Mouse (Mus musculus): ENCODE results near the gene Bnip2.
A peak's percentile ranks its signal among the peaks of the same experiment; 100 is the strongest.
"Not testable (repeated sequence)": the region's sequence is repeated elsewhere in the genome, so short reads cannot be mapped to it uniquely, and the experiment has no call there.

Gene Bnip2

DNA sequence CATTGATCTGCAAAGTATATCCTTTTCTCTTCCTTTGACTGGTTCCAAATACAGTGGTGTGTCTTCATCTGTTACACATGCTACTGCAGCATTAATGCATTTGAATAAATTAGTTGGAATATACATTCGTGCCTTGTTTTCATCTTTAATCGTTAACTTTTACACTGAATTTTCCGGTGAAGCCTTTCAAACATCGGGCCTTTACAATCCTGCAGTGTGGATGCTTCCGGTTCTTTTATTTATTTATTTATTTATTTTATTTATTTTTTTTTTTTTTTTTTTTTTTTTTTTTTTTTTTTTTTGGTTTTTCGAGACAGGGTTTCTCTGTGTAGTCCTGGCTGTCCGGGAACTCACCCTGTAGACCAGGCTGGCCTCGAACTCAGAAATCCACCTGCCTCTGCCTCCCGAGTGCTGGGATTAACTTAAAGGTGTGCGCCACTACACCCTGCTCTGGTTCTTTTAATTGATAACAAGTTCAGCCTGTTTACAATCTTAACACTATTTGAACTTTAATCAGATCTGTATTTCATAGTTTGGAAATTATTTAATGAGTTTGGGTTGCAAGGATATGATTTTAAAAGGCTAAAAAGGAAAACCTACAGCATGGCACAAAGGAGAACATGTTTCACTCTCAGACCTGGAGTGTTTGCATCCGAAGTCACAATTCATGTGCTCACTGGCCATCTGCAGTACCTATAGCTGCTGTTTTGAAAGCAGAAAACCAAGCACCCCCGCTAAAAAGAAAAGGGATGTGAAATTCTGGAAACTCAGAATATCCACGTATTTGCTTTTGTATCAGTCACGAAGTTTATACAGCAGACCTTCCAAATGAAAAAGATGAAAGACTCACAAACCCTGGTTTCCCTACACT, 22.5 kb downstream of the Bnip2 start:
- no peak for DNase-seq

DNA sequence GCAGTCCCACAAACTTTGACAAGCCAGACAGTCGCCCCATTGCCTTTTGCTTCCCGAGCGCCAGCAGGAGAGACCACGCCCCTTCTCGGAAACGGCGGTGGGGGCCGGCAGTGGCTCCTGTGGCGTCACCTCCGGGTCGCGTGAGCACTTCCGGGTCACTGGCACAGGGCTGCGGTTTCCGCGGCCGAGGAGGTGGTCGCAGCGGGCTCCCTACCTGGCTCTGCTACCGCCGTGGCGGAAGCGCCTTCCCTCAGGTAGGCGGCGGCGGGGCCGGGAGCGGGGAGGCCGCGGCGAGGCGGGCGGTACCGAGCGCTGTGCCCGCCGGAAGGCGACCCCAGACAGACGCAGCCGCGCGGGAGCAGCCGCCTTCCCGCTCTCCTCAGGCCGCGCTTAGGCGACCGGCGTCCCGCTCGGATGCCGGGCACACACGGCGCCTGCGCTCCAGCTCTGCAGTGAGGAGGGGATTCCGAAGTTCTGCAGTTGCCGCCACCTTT, 23.2 kb downstream of the Bnip2 start, which contains the start of gene Gtf2a2:
TSS of gene Gtf2a2 (plus strand) at position 143 of the 494 bp plus-strand sequence.
- DNase-seq: peak; percentile 94 to 98

DNA sequence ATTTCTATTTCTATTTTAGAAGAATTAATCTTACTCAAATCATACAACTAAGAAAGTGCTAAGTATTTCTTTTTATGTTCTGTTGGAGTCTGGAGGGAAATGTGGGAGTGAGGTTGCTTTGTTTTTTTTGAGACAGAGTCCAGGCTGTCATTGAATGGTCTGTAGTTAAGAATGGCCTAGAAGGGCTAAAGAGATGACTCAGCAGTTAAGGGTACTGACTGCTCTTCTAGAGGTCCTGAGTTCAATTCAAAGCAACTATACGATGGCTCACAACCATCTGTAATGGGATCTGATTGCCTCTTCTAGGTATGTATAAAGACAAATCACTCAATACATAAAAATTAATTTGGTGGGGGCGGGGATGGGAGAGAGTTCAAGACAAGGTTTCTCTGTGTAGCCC, 26.4 kb downstream of the Bnip2 start:
- DNase-seq: no peak

DNA sequence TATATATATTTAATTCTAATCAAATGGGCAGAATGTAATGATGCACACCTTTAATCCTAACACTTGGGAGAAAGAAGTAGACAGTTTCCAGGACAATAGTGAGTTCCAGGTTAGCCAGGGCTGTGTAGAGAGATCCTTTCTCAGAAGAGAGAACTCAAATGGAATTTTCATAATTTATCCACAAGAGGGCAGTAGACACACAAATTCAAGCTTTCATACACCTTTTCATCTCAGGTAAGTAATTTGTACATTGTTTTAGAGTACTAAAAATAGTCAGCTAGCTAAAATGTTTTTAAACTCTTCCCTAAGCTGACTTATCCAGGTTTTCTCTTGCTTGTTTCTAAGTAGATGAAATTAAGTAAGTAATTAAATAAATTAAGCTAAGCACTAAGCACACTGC, 29.6 kb downstream of the Bnip2 start:
- no peak for DNase-seq

DNA sequence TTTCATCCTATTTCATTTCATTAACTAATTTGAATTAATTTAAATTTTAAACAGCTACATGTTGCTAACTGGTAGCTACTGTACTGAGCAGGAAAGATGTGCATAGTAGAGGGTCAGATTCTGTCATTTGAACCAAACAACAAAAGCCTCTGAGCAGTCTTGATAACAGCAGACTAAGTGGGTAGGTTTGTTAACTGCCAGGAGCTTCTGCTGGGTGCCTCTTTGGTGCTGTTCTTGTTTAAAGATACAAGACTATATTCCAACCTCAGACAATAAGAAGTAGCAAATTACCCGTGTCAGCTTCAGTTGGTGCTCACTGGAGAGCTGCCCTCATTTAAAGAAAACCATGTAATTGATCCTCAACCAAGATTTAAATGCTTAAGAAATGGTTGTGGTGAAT, 32.3 kb downstream of the Bnip2 start:
- no peak for DNase-seq

DNA sequence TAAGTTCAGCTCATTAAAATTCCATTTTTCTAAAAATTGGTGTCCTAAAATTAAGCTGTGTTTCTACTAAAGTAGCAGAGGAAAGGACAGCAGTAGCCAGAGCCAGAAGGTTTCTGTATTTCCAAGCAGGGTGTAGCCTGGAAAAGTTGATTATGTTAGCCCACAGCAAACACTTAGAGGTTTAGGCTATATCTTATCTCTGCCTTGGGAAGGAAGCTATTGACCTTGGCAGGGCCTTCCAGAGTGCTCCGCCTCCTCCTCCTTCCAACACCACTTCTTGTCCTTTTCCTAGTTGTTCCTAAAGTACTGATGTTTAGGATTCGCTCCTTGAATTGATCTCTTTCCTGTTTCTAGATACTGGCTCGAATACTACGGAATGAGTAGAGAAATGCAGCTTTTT, 32.8 kb downstream of the Bnip2 start:
- no peak for DNase-seq

DNA sequence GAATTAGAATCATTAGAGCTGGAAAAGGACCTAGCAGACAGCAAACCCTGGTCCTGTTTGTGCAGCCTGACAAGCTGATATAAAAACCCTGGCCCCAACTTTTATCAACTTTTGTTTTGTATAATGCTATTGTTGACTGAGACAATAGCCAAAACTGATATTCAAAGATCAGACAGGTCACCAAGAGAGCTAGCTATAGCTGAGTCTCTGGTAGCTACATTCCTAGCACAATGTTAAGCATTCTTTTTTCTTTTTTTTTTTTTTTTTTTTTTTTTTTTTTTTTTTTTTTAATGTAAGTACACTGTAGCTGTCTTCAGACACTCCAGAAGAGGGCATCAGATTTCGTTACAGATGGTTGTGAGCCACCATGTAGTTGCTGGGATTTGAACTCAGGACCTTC, 34.3 kb downstream of the Bnip2 start:
- DNase-seq: not testable (repeated sequence)

DNA sequence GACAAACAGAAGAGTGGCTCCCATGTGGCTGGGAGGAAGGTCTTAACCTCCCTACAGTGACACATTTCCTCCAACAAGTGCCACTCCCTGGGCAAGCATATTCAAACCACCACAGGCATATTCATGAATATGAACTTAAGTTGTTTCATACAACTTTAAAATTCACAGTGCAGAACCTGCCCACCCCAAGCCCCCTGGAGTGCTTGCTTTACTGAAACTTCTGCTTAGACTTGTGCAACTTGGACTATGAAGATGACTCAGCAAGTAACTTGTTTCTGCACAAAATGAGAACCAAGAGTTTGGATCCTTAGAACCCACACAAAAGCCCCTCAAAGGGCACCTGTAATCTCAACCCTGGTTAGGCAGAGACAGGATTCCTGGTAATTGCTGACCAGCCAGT, 35.4 kb downstream of the Bnip2 start:
- no peak for DNase-seq

DNA sequence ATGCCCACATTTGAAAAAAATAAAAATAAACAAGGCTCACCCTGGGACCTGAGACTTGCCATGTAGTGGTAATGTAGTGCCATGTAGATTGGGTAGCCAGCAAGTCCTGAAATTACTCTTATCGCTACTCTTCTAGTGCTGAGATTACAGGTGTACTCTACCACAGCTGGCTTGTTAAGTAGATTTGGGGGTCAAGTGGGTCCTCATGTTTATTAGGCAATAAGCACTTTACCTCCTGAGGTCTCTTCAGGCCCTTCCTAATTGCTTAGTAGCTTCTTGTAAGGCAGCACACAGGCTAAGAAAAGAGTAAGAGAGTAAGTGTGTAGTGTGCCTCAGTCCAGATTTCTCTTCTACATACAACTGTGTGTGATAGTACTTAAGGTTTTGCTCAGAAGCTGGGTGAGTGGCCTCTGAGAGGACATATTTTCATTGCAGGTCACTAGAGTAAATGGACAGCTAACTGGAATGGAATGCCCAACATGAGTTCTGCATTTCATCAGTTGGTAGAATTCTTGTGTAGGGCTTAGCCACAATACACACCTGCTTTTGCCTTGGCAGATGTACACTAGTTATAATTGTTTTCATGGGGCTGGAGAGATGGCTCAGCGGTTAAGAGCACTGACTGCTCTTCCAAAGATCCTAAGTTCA, 36.2 kb downstream of the Bnip2 start:
- DNase-seq: no peak

DNA sequence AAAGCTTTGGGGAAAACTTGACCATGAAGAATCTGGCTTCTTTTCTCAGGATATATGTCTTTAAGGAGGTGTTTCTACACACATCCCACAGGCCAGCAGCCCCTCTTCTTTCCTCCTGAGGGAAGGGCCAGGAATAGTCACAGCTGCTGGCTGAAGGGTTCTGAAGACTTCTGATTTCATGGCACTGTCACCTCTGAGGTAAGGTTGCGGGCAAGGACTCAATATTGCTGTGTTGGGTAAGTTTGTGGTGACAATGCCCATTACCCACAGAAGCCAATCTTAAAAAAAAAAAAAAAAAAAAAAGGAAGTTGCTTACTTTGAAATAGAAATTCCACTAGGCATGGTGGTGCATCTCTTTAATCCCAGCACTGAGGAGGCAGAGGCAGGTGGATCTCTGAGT, 42.9 kb downstream of the Bnip2 start:
- no peak for DNase-seq

DNA sequence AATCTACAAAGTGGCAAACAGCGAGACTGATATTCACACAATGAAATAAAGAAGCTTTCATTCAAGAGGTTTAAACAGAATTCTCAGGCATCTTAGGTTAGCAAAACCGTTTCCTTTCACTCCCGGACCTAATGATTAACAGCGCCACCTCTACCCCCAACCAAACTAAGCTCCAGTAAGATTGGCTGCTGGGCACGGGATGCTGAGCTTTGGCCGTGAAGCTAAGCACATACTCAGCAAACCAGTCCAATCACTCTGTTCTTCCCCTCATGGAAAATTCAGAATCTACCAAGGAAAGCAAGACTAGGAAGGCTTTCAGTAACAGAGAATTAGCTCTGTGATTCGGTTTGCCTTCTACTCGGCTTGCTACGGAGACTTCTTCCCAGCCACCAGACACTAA, 43.8 kb downstream of the Bnip2 start:
- DNase-seq: peak; percentile 54 to 63

DNA sequence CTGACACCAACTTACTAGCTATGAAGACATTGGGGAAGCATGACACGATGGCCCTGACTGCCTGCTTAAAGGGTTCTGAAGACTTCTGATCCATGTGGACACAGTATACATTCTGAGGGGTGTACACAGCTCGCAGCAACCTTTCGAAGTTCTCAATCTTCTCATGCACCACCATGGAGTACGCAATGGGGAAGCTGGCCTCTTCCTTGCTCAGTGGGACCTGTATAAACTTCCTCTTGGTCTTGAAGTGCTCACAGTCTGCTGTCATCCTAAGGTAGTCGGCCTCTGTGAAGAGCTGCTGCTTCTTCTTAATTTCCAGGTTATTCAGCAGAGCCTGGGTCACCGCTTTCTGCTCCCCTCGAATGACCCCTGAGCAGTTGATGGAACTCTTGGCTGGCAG, 45.4 kb downstream of the Bnip2 start:
- DNase-seq: no peak

DNA sequence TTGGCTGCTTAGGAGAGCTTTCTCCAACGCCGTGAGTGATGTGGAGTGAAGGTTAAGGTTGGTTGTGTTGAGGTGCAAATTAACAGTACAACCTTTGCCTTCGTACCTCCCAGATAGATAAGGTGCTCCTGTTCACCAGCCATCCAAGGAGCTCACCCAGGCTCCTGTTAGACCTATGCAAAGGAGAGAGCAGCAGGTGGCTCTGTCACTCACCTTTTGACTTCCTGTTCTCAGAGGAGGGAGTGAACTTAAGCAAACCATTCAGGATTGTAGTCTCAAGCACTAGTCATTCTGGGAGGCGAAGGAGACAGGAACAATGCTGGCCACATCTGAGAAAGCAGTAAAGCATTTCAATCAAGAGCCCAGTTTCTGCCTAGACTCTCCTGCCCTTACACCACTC, 47.4 kb downstream of the Bnip2 start:
- DNase-seq: no peak

DNA sequence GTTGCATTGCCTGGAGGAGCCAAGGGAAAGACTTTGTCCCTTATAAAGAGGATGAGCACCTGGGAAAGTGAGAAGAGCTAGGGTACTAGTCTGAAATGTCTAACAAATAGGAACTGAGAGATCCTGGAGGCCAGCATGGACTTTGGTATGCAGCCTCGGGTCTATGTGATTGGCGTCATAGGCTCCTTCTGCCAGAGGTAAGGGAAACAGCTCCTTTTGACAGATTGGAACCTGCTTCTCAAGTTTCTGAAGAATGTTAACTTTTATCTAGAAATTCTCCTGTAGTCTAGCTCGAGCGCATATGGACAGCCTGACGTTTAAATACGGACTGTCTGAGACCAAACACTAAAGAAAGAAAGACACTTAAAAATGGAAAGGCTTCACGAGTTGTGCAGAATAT, 48.7 kb downstream of the Bnip2 start, which contains the start of gene Gcnt3:
TSS of gene Gcnt3 (minus strand) at position 101 of the 400 bp plus-strand sequence.
- DNase-seq: no peak

DNA sequence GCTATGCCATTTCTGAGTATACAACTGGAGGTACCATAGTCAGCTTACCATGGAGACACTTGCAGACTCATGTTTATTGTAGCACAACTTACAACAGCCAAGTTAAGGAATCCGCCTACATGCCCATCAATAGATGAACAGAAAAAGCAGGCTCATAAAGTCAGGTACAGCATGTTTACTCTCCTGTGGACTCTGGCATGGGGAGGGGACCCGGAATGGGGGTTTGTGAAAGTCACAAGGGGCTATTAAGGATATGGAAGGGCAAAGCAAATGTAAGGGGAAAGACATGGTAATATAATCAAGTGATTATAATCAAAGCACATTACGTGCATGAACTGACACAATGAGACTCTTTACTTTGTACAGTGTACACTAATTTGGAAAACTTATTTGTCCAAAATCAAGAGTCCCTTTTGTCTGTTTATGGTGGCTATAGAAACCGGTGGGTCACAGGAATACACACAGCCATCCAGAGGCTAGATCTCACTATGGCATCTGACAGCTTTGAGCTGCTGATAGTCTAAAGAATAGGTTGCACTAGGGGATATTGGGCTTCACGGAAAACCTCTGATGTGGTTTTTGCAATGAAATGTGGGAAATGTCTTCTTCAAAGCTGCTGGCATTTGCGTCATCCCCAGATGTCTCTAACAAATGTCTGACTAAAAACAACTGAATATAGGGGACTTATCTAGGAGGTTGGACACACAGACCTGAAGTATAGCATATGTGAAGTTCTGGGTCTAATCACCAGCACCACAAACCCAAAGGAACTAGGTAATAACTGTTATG, 50.5 kb downstream of the Bnip2 start:
- no peak for DNase-seq

DNA sequence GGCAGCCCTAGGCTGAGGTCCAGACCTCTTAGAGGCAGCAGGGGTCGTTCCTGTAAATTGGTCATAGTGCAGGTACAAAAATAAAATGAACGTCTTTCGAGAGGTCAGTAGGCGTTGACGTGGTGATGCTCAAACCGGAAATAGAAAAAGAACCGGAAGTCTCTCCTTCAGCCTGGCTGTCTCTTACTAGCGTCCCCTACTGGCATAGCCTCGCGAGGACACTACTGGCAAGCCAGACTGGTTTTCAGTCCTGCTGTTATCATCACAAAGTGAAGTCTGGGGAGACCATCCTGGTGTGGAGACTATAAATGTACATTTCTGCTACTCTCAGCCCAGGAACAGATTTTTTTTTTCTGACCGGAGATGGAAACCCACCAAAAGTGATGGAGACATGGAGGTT, 51.3 kb downstream of the Bnip2 start:
- DNase-seq: no peak

DNA sequence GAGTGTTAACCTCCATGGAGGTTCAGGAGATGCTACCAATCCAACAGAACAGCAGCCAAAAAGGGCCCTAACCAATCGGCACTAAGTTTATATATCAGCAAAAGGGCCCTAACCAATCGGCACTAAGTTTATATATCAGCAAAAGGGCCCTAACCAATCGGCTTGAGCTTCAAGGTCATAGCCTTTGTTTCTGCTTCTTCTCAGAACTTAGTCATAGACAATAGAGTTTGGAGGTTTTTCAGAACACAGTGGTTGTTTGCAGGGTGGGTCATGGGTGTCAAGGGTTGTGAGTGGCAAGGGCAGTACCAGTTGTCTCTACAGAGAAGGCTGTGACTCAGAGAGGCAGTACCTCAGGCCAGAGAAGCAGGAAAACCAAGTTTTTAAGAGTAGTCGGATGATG, 52.9 kb downstream of the Bnip2 start:
- no peak for DNase-seq

DNA sequence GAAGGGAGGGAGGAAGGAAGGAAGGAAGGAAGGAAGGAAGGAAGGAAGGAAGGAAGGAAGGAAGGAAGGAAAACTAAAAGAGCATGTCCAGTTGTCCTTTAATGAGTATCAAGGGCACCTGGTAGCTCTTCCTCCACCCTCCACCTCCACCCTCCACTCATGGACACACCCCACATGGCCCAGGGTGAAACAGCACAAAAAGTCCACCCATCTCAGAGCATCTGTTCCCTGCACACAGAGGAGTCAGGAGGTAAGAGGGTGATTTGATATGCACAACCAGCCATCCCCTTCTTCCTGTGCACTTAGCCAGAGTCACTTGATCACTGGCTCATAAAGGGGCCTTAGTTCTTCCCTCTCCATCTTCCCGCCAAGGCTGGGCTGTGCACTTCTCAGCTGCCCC, 53.7 kb downstream of the Bnip2 start:
- DNase-seq: no peak

DNA sequence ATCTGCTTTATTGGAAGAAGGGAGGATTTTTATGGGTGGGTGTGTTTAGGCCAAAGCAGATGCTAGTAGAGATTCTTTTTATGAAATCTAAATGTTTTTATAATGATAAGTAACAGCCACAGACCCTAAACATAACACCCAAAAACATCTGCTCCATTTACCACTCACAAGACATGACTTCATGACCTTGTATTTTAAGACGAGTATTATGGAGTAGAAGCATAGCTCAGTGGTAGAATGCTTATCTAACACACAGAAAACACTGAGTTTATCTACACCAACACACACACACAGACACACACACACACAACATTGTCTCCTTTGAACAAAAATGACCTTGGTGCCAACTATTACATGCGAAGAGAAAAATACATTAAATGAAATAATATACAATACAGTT, 55.6 kb downstream of the Bnip2 start:
- DNase-seq: no peak

DNA sequence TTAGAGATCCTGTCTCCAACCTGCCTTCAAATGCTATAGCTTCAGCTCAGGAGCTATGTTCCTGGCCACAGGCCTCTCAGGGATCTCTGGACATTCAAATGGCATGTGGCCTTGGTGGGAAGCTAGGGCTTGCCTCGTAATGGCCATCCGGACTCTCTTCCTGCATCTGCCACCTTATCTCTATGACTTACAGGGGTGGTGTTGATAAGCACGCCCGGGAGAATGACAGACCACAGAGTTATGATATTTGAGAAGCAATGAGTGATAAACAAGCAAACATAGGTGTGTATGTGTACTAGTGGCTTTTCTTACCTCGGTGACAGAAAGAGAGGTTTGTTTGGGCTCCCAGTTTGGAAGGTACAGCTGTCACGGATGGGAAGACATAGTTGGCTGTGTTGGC, 57.0 kb downstream of the Bnip2 start:
- DNase-seq: no peak

DNA sequence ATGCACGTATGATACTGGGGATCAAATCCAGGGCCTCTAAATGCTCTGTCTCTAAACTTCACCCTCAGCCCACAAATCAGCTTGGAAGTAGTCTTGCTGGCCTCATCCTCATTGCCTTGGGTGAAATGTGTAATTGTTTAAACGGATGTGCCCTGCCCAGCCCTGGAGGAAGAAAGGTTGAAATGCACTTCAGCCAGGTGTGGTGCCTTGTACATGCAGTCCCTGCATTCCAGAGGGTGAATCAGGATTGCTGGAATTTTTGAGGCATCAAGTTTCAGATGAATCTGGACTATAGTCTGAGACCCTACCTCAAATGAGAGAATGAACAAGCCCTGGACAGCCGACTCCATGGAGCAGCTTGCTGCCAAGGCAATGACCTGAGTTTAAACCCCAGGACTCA, 58.6 kb downstream of the Bnip2 start:
- DNase-seq: no peak

DNA sequence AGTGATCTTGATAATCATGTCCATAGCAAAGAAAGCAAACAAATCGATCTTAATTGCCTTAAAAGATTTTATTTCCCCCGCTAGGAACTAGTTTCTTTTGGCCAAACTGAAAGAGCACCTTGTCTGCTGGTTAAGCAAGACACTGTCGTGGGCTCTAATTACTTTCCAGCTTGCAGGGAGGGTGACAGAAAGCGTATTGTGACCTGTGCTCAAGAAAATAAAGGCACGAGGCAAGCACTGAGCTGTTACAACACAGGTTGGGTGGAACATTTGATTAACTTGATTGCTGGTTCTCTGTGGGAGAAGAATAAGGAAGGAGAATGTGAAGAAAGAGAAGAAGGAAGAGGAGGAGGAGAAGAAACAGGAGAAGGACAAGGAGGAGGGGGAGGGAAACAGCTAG, 59.0 kb downstream of the Bnip2 start:
- no peak for DNase-seq

DNA sequence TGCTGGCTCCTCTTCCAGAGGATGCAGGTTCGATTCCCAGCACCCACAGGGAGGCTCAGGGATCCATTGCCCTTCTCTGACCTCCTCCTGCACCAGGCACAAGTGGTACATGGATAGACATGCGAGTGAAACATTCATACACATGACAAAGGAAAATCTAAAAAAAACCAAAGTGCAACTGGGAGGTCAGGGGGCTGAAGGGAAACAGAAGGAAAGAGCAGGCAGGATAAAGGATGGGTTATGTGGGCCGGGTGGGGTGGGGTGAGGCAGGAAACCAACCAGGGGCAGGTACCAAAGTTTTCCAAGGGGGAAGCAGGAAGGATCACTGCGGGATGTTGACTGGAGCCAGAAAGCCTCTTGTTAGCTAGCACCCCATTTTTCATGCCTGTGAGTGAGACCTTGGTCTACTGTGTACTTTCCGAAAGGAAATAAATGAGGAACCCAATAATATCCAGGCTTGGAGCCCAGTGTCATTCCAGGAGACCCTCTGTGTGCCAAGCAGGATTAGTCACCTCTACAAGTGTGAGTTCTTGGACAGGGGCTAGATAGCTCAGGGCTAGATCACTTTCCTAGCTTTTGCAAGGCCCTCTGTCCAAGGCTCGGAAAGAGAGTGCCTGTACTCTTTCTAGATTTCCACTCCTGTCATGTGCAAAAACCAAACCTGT, 59.6 kb downstream of the Bnip2 start:
- DNase-seq: peak; percentile 27 to 38
